Mouse (Mus musculus) erythroblast, embryonic 14.5 days (primary cell): ENCODE data around the gene C2cd3. TPM values are rescaled to one million over a fixed set of nuclear protein-coding genes. Genes with fewer than 3 reads are reported as not detected.
A peak's percentile ranks its signal among the peaks of the same experiment; 100 is the strongest.

Source experiments
- H3K27me3 ChIP-seq: 2 replicates; pipeline ENCODE4 v1.6.1; 2012; ENCODE audit warnings: inconsistent platforms; ENCODE audit not compliant: control insufficient read depth
- H3K36me3 ChIP-seq: 2 replicates; pipeline ENCODE4 v1.6.1; 2012; ENCODE audit warnings: mild to moderate bottlenecking, inconsistent platforms; ENCODE audit not compliant: control insufficient read depth
- H3K4me1 ChIP-seq: 2 replicates; pipeline ENCODE4 v1.6.1; 2012; ENCODE audit warnings: inconsistent platforms; ENCODE audit not compliant: control insufficient read depth
- H3K4me3 ChIP-seq: replicated peaks from 2 replicates; pipeline ENCODE3; 2012; ENCODE audit warnings: moderate library complexity, mild to moderate bottlenecking, inconsistent platforms
- H3K9me3 ChIP-seq: 2 replicates; pipeline ENCODE4 v1.6.1; 2012; ENCODE audit warnings: low read length, inconsistent platforms, mixed read lengths; ENCODE audit not compliant: control insufficient read depth
- GATA1 ChIP-seq: IDR thresholded peaks from 2 replicates; pipeline ENCODE4 v1.6.1; 2012; ENCODE audit warnings: low read length, inconsistent platforms, mixed read lengths
- TAL1 ChIP-seq: IDR thresholded peaks from 3 replicates; pipeline ENCODE4 v1.6.1; 2012; ENCODE audit warnings: low read length, inconsistent platforms, mixed read lengths
- polyA plus RNA-seq: library from polyadenylated mRNA; stranded (reverse); fragments of >175 nt; gene quantifications from 2 replicates; pipeline ENCODE4 v1.2.3, GENCODE M21; 2012

The C2cd3 gene
- polyA plus RNA-seq: 3.1 and 5.1 TPM in 2 replicates

GRCm38 (mm10) chr7:100371495-100372451, at the start of gene C2cd3, which contains the start of gene Ppme1:
Gene C2cd3, plus strand, starts transcription at chr7:100372233.
Gene Ppme1, minus strand, starts transcription at chr7:100372307.
- Histone ChIP-seq H3K4me3 (peak within 1 kb of the TSS; percentile 70), H3K36me3 (peaks cover 33% of the 10 kb centered on the region), H3K9me3 (no peaks in the 10 kb centered on the region), H3K4me1 (peaks cover 30% of the 10 kb centered on the region), H3K27me3 (no peaks in the 10 kb centered on the region)
- no peak for TF ChIP-seq GATA1
- TF ChIP-seq TAL1: no peak

DNA sequence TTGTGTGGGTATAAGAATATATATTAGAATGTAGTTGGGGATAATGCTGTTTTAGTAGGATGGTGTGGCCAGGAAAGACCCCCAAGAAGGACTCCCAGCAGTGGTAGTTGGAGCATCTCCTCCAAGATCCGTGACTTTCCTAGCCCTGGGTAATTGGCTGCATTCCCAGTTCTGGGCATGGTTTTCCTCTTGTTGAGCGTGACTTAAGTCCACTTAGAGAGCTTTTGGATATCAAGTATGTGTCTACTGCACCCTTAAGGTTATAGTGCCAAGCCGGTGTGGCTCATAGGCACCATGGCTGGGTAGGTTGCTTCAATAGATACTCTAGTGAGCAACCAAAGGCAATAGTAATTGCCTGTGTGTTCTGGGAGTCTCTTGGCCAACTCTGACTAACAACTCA, 48.3 kb upstream of the C2cd3 start:
- Histone ChIP-seq H3K27me3 (no peaks in the 10 kb centered on the region), H3K4me1 (no peaks in the 10 kb centered on the region), H3K9me3 (no peaks in the 10 kb centered on the region), H3K36me3 (peaks cover 31% of the 10 kb centered on the region), H3K4me3 (no peak overlapping the region)
- TF ChIP-seq TAL1: no peak
- no peak for TF ChIP-seq GATA1

GRCm38 (mm10) chr7:100325482-100325881, 46.6 kb upstream of the C2cd3 start:
- Histone ChIP-seq H3K36me3 (peaks cover 45% of the 10 kb centered on the region), H3K9me3 (no peaks in the 10 kb centered on the region), H3K4me1 (no peaks in the 10 kb centered on the region), H3K27me3 (no peaks in the 10 kb centered on the region), H3K4me3 (no peak overlapping the region)
- no peak for TF ChIP-seq TAL1
- TF ChIP-seq GATA1: no peak

- TF ChIP-seq GATA1 (no peak), TAL1 (no peak)
- H3K36me3 ChIP-seq: peaks cover 64% of the 10 kb centered on the region
- H3K27me3 ChIP-seq: no peaks in the 10 kb centered on the region
Measured at GRCm38 (mm10) chr7:100327514-100327913, 44.5 kb upstream of the C2cd3 start.

DNA sequence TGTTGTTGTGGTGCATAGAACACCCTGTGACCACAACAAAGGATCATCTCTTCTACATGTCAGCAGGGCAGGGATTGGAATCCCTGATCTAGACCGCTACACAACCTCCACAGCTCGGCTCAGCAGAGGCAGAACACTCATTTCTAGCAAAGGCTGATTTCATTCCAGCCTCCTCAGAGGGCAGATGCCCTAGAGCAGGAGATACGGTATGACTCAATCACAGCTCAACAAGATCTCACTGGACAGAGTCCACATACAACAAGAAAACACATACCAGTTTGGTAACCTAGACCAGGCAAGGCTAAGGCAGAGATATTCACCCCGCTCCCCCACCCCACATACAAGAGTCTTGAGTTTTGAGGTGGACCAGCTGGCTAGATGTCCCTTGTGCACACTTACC, 43.4 kb upstream of the C2cd3 start:
- Histone ChIP-seq H3K4me3 (no peak overlapping the region), H3K36me3 (peaks cover 75% of the 10 kb centered on the region), H3K27me3 (no peaks in the 10 kb centered on the region), H3K9me3 (no peaks in the 10 kb centered on the region), H3K4me1 (no peaks in the 10 kb centered on the region)
- TF ChIP-seq TAL1: no peak
- TF ChIP-seq GATA1: no peak

More at GRCm38 (mm10) chr7:100327514-100327913, 44.5 kb upstream of the C2cd3 start:
- Histone ChIP-seq H3K9me3 (no peaks in the 10 kb centered on the region), H3K4me1 (no peaks in the 10 kb centered on the region), H3K4me3 (no peak overlapping the region)

DNA sequence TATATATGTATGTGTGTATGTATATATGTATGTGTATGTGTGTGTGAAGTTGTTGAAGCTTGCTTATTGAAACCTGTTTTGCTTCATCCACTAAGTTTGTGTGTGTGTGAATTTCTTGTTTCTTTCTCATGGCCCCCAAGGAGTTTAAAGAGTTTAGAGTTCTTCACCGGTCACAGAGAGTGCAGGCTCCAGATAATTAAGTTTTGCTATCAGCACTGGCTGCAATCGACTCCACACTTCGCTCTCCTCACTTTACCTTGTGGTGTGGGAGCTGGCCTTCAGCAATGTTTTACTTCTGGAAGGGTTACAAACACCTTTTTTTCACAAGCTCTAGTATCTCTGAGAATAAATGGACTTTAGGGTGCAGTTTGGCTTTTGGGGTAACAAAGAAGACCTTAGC, 40.8 kb upstream of the C2cd3 start:
- no peaks in the 10 kb centered on the region for H3K27me3 ChIP-seq
- no peak overlapping the region for H3K4me3 ChIP-seq
- no peak for TF ChIP-seq GATA1
- no peaks in the 10 kb centered on the region for H3K9me3 ChIP-seq
- H3K36me3 ChIP-seq: peaks cover 87% of the 10 kb centered on the region
- no peaks in the 10 kb centered on the region for H3K4me1 ChIP-seq

DNA sequence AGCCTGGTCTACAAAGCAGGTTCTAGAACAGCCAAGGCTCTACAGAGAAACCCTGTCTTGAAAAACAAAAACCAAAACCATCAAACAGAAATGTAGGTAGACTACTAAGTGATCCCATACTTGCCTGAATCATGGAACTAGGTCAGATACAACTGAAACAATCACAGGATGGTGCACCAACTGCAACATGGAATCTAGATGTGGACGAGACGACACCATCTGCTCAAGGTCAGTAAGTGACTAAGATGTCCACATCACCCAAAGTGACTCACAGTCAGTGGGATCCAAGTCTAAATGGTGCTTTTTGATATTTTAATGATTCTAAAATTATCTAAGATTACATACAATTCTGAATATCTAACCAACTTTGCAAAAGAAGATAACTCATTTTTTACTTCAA, 36.1 kb upstream of the C2cd3 start:
- TF ChIP-seq GATA1: no peak
- TF ChIP-seq TAL1: no peak
- Histone ChIP-seq H3K36me3 (peaks cover 85% of the 10 kb centered on the region), H3K4me1 (no peaks in the 10 kb centered on the region)

GRCm38 (mm10) chr7:100354984-100355383, 17.0 kb upstream of the C2cd3 start:
- Histone ChIP-seq H3K4me1 (no peaks in the 10 kb centered on the region), H3K27me3 (no peaks in the 10 kb centered on the region), H3K36me3 (peaks cover 23% of the 10 kb centered on the region), H3K4me3 (no peak overlapping the region), H3K9me3 (no peaks in the 10 kb centered on the region)
- TF ChIP-seq TAL1 (no peak), GATA1 (no peak)

More for the DNA sequence above, 36.1 kb upstream of the C2cd3 start:
- Histone ChIP-seq H3K9me3 (no peaks in the 10 kb centered on the region), H3K4me3 (no peak overlapping the region), H3K27me3 (no peaks in the 10 kb centered on the region)

DNA sequence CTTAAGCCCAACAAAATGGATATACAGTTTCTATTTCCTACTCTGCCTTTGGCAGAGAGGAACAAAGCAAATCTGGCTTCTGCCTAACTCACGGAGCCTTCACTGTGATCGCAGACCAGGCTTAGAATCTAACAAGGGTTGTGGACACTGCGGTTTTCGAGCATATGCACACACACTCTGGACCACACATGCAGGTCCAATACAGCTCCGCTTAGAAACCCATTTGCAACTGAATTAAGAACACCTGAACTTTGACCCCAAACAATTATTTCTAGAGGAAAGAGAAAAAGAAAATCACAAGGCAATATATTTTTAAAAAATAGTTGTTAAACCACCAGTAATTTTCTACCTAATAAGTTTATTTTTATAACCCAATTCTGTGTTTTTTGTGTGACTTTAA, 15.7 kb upstream of the C2cd3 start:
- Histone ChIP-seq H3K27me3 (no peaks in the 10 kb centered on the region), H3K36me3 (peaks cover 17% of the 10 kb centered on the region), H3K4me3 (no peak overlapping the region), H3K9me3 (no peaks in the 10 kb centered on the region), H3K4me1 (no peaks in the 10 kb centered on the region)
- no peak for TF ChIP-seq GATA1
- TF ChIP-seq TAL1: no peak

DNA sequence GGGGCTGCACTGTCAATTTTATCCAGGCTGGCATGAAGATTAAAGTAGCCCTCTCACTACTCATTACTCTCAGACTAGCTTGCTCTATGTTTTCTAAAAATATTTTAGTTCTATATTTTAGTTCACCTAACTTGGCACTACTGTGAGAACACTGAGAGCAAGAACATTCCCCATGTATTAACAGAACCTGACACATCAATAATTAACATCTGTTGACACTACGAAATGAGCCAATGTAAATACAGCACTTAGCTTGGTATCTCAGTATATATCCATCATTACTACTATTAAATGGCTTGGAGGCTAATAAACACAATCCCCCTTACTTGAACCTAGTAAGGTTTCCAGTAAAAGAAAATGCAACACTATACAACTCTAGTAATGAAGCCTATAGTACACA, 15.3 kb upstream of the C2cd3 start:
- Histone ChIP-seq H3K4me1 (no peaks in the 10 kb centered on the region), H3K27me3 (no peaks in the 10 kb centered on the region), H3K4me3 (no peak overlapping the region), H3K36me3 (peaks cover 14% of the 10 kb centered on the region), H3K9me3 (no peaks in the 10 kb centered on the region)
- no peak for TF ChIP-seq GATA1
- no peak for TF ChIP-seq TAL1
